Mouse (Mus musculus) spleen, postnatal 4 days (tissue): ENCODE results near the gene Pdxp.

Experiments used
- DNase-seq, 2 experiments: peaks; one replicate each; pipeline ENCODE4 v3.0.0; 2022; ENCODE audit warnings: low spot score in 2 of 2

Gene Pdxp

DNA sequence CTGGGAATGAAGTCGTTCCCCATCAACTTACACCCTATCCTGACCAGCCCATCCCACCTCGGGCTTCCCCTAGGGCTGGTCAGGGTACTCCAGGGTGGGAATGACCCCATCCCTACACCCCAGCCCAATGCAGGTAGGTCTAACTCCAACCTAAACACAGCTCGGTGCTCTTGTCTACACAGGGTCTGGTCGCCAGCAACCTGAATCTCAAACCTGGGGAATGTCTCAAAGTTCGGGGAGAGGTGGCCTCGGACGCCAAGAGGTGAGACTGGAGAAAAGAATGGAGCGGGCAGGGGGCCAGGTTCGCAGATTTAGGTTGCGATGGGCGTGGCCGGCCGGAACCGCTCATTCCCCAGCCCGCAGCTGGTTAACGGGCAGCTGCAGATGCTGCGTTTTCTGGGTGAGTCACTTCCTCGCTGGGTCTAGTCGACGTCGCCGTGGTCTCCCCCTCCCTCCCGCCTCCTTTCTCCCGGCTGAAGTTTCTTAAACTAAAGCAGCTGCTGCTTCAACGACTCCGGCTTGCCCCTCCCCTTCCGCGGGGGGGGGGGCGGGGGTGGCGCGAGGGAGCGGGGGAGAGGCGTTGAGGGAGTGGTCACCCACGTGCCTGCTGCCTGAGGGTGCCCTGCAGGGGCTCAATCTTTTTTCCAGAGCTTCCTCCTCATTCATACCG lies 14.2 kb downstream of the Pdxp start:
- peak; percentile 78 to 82 for DNase-seq

DNA sequence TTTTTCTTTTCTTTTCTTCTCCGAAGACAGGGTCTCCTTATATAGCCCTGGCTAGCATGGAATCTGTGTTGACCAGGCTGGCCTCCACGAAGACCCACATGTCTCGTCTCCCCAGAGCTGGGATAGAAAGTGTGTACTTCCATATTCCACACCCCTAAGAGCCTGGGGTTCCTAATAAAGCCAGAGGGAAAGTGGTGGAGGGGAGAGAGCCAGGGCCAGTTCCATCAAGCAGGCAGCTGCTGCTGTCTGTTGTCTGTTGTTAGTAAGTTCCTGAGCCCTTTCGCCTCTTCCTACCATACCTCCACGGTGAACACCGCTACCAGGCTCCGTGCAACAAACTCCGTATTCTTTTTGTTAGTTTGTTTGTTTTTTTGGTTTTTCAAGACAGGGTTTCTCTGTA lies 14.8 kb downstream of the Pdxp start:
- DNase-seq = no peak

DNA sequence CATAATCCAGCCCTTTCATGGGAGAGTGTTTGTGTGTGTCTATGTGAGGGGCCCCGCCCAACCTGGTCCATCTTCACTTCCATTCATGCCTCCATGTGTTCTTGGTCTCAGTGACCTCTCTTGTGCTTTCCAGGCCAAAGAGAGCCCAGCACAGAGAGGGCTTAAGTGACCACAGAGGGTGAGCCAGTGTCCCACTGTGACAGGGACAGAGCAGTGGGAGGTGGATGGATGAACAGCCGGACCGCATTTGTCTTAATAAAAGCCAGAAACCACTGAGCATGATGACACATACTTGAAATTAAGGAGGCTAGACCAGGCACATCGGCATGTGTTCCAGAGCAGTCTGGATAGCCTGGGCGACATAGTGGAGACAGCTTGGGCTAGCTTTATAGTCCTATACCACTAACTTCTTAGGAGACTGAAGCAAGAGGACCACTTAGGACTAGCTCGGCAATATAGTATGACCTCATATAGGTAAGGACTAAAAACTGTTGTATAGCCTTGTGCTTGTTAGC lies 16.5 kb downstream of the Pdxp start:
- no peak for DNase-seq

DNA sequence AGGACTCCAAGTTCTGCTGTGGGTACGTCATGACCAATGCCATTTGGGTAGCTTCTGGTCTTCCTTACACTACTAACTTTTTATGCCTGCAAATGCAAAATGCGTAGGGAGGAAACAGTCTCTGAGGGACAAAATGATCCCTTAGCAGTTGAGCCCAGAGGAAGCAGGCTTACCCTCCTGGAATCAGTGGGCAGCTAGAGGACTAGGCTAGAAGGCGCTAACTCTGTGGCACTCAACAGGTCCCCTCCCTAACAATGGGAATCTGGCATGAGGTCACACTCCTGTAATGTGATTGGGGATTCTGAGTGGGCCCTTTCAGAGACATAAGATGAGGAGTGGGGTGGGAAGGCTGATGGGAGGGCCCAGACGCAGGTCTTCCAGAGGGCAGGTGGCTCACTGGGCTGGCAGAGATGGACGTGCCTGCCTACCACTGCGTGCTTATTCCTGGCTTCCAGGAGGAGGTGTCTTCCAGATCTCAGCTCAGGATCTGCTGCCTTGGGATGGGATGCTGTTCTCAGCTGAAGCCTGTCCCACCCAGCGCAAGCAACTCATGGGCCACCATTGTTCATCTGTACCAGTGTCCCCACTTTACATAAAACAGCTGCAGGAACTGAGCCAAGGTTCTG lies 17.2 kb downstream of the Pdxp start:
- DNase-seq = no peak

DNA sequence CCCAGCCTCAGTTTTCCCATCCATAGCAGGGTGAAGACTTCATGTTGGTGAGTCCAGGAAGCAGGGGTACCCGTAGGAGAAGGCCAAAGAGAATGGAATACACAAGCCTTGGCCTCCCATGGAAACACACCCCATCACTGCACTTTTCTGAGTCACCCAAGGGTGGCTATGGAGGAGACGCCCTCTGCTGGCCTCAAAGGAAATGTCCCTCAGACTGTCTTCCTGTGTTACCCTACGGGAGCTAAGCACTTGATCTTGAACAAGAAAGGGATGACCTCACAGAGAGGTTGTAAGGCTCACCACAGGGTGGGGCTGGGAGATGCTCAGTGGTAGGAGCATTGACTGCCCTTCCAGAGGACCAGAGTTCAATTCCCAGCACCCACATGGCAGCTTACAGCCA lies 17.9 kb downstream of the Pdxp start:
- peak; percentile 68 to 84 for DNase-seq

DNA sequence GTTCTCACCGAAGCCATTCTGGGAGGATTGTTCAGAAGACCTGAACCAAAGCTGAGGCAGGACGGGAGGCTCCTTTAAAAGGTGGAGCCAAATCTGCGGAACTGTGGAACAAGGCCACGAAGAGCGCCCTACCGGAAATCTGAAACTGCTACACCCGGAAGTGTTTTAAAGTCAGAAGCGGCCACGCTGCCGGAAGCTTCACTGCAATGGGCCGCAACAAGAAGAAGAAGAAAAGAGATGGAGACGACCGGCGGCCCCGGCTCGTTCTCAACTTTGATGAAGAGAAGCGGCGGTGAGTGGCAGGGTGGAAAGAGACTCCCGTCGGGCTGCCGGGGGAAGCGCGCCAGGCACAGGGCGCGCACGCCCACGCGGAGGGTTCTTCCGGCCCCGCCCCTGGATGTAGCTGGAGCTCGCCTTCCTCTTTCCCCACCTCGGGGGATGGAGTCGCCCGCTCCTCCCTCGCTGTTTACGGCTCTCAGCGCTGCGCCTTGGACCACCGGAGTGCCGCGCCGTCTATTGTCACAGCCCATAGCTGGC lies 21.1 kb downstream of the Pdxp start, which contains the start of gene Nol12:
Gene Nol12 (plus strand): TSS at position 150 of the 537 bp plus-strand sequence.
- peak; percentile 81 to 89 for DNase-seq

DNA sequence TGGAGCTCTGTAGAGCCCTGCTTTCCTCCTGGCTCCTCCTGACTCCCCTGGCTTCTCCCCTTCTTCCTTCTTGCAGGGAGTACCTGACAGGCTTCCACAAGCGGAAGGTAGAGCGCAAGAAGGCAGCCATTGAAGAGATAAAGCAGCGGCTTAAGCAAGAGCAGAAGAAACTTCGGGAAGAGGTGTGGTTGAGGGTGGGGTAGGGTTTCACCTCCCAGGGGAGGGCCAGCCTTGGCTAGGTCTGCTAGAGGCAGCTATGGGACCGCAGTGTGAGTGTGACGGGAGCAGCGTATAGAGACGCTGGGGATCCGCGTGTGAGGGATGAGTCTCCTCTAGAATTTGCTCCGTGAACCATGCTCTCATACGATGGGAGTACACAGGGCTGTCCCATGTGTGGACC lies 22.7 kb downstream of the Pdxp start:
- no peak for DNase-seq

DNA sequence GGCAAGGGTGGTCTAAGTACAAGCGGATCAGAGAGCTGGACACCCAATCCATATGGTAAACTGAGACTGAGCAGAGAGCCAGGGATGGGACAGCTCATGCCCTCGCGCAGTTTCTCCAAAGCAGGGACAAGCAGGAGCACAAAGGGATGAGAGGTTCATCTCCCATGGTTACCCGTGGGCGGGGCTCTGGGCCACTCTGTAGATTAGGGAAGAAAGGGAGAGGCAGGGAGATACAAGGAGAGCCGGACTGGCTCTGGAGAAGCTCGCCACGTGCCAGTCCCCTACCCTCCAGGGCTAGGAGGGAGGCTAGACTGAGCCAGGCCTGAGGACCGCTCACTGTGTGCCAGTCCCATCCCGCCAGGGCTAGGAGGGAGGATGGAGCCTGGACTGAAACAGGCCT lies 23.6 kb downstream of the Pdxp start:
- DNase-seq = no peak

DNA sequence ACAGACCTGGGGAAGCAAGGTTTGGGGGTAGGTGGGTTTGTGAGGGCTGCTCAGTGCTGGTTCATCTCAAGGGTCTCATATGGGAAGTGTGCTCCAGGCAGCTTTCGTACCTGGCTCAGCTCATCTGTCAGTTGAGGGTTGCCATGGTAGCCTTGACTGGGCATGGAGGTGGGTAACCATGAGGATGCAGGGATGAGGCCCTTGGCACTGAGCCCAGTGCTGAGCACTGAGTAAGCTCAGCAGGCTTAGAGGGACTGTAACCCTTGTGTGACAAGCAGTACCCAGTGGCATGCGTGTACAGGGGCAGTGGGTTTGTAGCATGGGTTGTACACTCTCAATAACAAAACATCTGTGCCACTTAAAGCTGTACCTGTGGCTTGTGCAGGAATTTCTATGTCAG lies 24.2 kb downstream of the Pdxp start:
- DNase-seq = no peak

DNA sequence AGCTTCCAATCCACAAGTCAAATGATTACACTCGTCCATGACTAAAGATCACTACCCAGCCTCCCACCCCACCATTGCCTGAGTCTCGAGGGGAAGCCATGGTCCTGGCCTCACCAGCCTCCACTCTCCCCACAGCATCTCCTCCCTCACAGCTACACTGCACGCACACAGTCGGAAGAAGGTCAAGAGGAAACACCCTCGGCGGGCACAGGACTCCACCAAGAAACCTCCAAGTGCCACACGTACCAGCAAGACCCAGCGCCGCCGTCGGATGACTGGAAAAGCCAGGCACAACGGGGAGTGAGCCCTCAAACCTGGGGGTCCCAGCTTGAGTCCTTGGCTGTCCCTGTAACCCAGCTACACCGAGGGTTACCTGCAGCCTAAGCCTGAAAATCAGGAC lies 26.6 kb downstream of the Pdxp start:
- no peak for DNase-seq

DNA sequence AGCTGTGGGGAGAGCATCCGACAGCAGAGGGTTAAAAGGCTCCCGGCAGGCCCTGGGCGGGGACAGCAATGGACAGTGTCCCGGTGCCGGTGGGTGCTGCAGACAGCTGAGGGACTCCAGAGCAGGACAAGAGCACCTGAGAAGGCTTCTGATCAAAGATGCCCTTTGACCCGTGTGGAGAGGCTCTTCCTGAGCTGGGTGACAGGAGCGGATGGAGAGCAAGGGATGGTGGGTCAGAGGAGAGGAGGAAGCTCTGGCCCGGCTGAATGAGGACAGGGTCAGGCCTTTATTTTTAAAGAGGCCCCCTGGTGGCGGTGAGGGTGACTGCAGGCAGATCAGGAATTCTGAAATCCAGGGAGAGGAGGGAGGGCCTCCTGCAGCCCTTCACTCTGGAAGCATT lies 28.9 kb downstream of the Pdxp start:
- peak; percentile 69 to 88 for DNase-seq

DNA sequence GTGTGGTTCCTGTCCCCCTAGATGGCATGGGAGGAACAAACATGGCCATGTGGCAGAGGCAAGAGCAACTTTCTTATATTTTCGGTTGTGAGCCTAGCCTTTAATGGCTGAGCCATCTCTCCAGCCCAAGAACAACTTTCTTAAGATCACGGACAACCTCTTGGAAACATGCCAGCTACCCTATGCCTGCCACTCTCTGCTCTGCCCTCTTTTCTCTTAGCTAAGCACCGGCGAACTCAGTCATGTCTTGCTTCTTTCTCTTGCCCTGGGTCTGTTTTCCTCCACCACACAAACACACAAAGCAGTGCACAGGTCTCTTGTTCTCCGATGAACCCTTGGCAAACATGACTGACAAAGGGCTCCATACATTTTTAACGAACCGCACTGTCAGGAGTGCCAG lies 32.5 kb downstream of the Pdxp start:
- DNase-seq = no peak

DNA sequence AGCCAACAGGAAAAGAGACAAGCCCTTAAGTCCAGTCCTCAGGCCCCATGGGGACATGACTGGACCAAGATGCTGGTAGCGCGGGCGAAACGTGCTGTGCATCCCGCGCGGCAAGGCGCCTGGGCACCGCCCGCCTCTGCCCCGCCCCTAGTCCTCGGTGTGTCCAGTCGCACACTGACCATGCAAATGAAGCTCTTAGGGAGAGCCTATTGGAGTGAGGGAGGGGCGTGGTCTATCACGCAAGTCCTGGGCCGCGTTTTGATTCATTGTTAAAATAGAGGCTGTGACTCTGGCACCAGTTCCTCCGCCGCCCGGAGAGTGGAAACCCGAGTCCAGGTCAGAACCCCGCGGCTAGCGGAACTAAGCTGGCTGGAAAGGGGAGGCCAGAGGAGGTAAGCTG lies 33.9 kb downstream of the Pdxp start, which contains the start of gene Triobp:
Gene Triobp (plus strand): TSS at position 68 of the 400 bp plus-strand sequence.
- DNase-seq = peak; percentile 79 to 80

DNA sequence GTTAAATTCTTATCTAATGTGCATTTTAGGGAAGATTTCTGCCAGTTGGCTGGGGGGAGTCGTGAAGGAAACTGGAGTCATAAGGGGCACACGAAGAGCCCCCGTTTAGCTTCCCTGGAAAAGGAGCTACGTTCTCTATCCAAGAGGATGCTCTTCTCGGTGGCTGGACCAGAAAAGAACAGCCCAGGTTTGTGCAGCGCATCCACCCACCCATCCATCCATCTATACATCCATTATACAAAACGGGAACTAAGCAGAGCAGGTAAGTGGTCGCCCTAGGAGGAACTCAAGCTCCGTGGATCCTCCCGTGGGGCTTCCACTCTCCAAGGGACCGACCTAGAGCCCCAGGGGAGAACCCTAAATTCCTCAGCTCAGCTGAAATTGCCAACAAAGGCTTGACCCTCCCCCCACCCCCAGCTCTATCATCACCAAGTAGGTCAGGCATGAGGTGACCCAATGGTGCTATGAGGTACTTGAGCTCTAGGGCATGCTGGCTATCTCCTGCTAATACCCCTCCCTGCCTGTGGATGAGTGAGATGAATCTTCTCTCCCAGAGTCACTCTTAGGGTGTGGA lies 34.5 kb downstream of the Pdxp start:
- DNase-seq = no peak

DNA sequence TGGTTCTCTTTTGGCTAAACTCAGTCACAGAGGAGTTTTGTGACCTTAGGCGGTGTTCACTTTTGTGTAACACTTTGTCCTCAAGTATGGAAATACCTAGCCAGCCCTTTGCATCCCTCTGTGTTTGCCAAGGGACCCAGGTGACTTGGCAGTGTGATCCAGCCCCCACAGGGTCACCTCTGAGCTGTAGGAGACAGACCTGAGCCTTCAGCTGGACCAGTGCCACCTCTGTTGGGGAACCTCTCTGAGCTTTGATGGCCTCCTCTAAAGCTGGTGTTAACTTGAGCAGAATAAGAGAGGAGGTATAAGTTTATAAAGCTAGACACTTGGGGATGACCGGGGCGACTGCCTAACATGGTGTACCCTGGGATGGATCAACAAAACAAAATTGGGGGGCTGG lies 35.2 kb downstream of the Pdxp start:
- no peak for DNase-seq

DNA sequence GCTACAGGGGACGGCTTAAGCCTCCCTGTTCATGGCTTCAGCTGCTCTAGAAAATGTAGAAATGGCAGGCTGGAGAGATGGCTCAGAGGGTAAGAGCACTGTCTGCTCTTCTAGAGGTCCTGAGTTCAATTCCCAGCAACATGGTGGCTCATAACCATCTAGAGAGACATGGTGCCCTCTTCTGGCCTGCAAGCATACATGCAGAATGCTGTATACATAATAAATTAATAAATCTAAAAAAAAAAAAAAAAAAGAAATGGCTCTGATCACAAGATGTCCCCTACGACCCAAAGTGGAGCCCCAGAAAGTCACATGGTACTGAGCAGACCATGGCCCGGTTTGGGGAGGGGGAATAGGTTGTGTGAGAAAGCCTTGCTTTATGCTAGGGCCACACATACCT lies 41.9 kb downstream of the Pdxp start:
- no peak for DNase-seq

DNA sequence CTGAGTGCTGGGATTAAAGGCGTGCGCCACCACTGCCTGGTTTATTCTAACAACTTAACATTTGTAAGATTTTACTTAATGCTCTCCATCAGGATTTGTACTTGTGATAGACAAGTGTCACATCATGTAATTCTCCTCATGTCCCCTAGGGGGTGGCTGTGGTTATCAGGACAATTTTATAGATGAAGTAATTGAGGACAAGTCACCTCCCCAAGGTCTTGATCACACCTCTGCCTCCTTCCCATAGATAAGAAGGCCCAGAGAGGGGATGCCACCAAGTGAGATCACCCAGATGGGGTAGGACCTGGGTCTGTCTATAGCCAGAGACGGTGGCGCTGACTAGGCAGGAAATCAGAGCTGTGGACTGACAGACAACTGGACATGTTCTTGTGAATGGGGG lies 42.6 kb downstream of the Pdxp start:
- no peak for DNase-seq

DNA sequence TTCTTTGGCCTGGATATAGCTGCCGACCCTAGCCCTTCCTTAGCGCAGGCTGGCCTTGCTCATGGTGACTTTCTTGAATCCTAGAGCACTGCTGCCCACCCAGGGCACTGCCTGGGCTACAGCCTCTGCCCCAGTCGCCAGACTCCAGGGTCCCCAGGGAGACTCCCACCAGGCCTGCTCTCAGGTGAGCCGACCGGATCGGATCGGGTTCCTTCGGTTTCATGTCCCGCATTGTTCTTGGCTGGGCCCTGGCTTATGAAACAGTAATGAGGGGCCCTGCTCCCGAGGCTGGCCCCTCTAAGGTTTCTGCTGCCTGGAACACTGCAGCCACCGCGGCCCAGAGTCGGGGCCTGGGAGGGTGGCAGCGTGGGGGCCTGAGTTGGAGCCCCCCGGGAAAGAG lies 43.3 kb downstream of the Pdxp start:
- DNase-seq = no peak

DNA sequence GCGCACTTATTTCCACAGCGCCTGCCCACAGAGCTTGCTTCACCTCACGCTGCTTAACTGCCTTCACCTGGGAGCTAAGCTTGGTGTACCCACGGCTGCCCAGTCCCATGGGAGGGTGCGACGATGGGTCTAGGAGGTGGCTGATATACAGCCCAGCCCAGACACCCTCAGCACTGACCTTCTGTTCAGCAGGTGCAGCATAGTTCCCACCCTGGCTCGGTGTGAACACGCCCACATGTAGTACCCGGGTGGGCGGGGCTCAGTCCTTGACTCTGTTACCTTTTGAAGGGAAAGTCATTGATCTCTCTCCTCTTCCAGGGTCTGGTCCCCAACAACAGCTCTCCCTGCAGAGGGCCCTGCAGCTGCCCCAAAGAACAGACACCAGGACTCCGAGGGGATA lies 45.8 kb downstream of the Pdxp start:
- no peak for DNase-seq

DNA sequence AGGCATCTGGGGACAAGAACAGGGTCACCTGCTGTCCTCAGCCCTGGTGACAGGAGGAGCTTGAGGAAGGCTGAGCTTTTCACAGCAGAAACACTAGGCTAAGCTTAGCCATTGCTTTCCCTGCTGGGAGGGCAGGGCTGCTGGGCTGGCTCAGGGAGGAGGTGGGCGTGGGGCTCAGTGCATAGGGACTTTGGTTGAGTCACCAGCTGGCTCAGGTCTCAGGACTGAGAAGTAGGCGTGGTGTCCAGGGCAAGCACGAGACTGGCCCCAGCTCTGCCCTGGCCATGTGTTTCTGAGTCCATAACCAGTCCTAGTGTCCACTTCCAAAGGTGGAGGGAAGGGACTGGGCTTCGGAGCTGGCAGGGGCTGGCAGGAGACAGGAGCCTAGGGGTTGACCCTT lies 46.4 kb downstream of the Pdxp start:
- no peak for DNase-seq

DNA sequence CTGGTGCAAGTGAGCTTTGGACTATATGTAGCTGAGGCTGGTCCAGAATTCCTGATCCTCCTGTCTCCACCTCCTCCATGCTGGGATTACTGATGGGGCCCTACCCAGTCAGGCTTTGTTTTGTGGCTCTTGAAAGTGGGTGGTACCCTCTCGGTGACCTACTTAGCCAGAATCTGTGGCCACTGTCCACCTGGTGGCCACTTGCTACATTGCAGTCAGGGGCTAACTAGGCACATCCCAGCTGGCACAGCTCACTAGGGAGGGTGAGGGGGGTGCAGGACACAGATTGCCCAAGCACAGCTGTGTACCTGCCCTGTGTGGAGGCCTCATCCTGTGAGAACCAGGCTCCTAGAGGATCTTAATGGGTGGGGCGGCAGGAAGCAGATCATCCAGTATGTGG lies 49.2 kb downstream of the Pdxp start:
- peak; percentile 62 to 85 for DNase-seq
